Mouse (Mus musculus): Measurements from ENCODE around the gene Bloc1s1. TPM values are rescaled to one million over a fixed set of nuclear protein-coding genes. Genes with fewer than 3 reads are reported as not detected.

The Bloc1s1 gene
- total and polyA plus RNA-seq, 2 experiments, result 106 to 192 TPM

- Histone ChIP-seq H3K4me1 (ENCODE audit: control insufficient read depth, insufficient read depth, low read length) (no peaks in the 10 kb centered on the region), H3K9ac (ENCODE audit: low read depth, low read length) (no peak overlapping the region), H3K36me3 (ENCODE audit: control insufficient read depth, insufficient read depth, low read length) (no peaks in the 10 kb centered on the region), H3K27me3 (ENCODE audit: control insufficient read depth, insufficient read depth, low read length) (no peaks in the 10 kb centered on the region), H3K79me2 (ENCODE audit: control insufficient read depth, insufficient read depth, low read length) (no peaks in the 10 kb centered on the region; the same call in 1 of the 2 replicates), H3K4me3 (ENCODE audit: insufficient read depth, low read depth, low read length) (no peak overlapping the region), H3K27ac (replicated peaks; ENCODE audit: insufficient read depth, low read depth, low read length) (no peak overlapping the region)
- TF ChIP-seq CTCF (IDR thresholded peaks at IDR 0.05; ENCODE audit: low read depth, low read length) (peak; percentile 96), POLR2A (IDR thresholded peaks at IDR 0.05; ENCODE audit: extremely low read depth, insufficient read depth, low read length) (no peak)
- WGBS, result 14% methylated on average over 3 of the region's 3 CpGs
- peak; percentile 61 for DNase-seq (ENCODE audit: extremely low read depth, low read depth, low spot score)
These were observed 21.8 kb upstream of the Bloc1s1 start for GRCm38 (mm10) chr10:128945675-128946074.

DNA sequence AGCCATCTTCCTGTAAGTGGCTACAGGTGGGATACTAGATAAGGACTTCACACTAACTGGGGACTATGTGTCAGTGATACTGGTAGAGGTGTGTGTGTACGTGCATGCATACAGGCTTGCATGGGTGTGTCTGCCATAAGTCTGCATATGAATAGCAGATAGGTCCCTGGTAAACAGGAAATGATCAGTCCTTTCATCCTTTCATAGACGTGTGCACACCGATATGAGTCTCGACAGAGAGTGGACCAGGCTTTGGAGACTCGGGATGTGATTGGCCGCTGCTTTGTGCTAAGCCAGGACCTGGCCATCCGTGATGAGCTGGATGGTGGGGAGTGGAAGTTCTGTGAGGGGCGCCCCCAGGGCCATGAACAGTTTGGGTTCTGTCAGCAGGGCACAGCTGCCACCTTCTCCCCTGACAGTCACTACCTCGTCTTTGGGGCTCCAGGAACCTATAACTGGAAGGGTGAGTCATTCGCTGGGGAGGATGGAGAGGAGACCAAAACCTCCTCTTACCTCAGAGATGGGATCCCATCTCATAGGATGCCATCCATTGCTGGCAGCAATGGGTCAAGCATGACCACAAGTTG, 16.7 kb upstream of the Bloc1s1 start:
- no peaks in the 10 kb centered on the region for H3K27me3 ChIP-seq (ENCODE audit: control insufficient read depth, insufficient read depth, low read length)
- H3K4me1 ChIP-seq (ENCODE audit: control insufficient read depth, insufficient read depth, low read length), result 0 out of 2 replicates have a peak, but pooled peaks cover 3% of the 10 kb centered on the region
- no peak for TF ChIP-seq POLR2A (IDR thresholded peaks at IDR 0.05; ENCODE audit: extremely low read depth, insufficient read depth, low read length)
- TF ChIP-seq CTCF (IDR thresholded peaks at IDR 0.05; ENCODE audit: low read depth, low read length), result no peak
- WGBS, result 80% methylated on average over 10 of the region's 10 CpGs
- no peaks in the 10 kb centered on the region; the same call in 1 of the 2 replicates for H3K79me2 ChIP-seq (ENCODE audit: control insufficient read depth, insufficient read depth, low read length)
- H3K9ac ChIP-seq (ENCODE audit: low read depth, low read length), result no peak overlapping the region
- H3K36me3 ChIP-seq (ENCODE audit: control insufficient read depth, insufficient read depth, low read length), result no peaks in the 10 kb centered on the region
- DNase-seq (ENCODE audit: extremely low read depth, low read depth, low spot score), result no peak
- H3K4me3 ChIP-seq (ENCODE audit: insufficient read depth, low read depth, low read length), result no peak overlapping the region
- no peak overlapping the region for H3K27ac ChIP-seq (replicated peaks; ENCODE audit: insufficient read depth, low read depth, low read length)

DNA sequence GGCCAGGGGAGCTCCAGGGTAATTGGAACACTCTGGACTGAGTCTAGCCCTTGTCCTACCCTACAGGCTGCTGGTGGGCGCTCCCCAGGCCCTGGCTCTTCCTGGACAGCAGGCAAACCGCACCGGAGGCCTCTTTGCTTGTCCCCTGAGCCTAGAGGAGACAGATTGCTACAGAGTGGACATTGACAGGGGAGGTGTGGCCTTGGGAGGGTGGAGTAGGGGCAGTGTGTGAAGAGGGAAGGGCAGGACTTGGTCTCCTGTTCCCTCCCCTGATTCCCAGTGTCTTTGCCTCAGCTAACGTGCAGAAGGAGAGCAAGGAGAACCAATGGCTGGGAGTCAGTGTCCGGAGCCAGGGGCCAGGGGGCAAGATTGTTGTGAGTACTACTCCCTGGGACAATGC, 15.1 kb upstream of the Bloc1s1 start:
- H3K27ac ChIP-seq (replicated peaks; ENCODE audit: insufficient read depth, low read depth, low read length), result peak overlapping the region; percentile 68
- H3K9ac ChIP-seq (ENCODE audit: low read depth, low read length), result peak overlapping the region; percentile 52
- H3K4me1 ChIP-seq (ENCODE audit: control insufficient read depth, insufficient read depth, low read length), result peaks cover 9% of the 10 kb centered on the region
- 20% methylated on average over 5 of the region's 5 CpGs for WGBS
- TF ChIP-seq POLR2A (IDR thresholded peaks at IDR 0.05; ENCODE audit: extremely low read depth, insufficient read depth, low read length) (peak; percentile 69; the same call in 1 of the 2 replicates), CTCF (IDR thresholded peaks at IDR 0.05; ENCODE audit: low read depth, low read length) (no peak)
- H3K27me3 ChIP-seq (ENCODE audit: control insufficient read depth, insufficient read depth, low read length), result no peaks in the 10 kb centered on the region
- no peaks in the 10 kb centered on the region for H3K36me3 ChIP-seq (ENCODE audit: control insufficient read depth, insufficient read depth, low read length)
- H3K4me3 ChIP-seq (ENCODE audit: insufficient read depth, low read depth, low read length), result peak overlapping the region; percentile 33; the same call in 1 of the 2 replicates
- H3K79me2 ChIP-seq (ENCODE audit: control insufficient read depth, insufficient read depth, low read length), result no peaks in the 10 kb centered on the region; the same call in 1 of the 2 replicates
- DNase-seq (ENCODE audit: extremely low read depth, low read depth, low spot score), result peak; percentile 95

- Histone ChIP-seq H3K79me2 (ENCODE audit: control insufficient read depth, insufficient read depth, low read length) (no peaks in the 10 kb centered on the region; the same call in 1 of the 2 replicates), H3K27me3 (ENCODE audit: control insufficient read depth, insufficient read depth, low read length) (no peaks in the 10 kb centered on the region), H3K9ac (ENCODE audit: low read depth, low read length) (no peak overlapping the region), H3K4me1 (ENCODE audit: control insufficient read depth, insufficient read depth, low read length) (peaks cover 9% of the 10 kb centered on the region), H3K4me3 (ENCODE audit: insufficient read depth, low read depth, low read length) (no peak overlapping the region), H3K27ac (replicated peaks; ENCODE audit: insufficient read depth, low read depth, low read length) (peak overlapping the region; percentile 68), H3K36me3 (ENCODE audit: control insufficient read depth, insufficient read depth, low read length) (no peaks in the 10 kb centered on the region)
- DNase-seq (ENCODE audit: extremely low read depth, low read depth, low spot score), result peak; percentile 97
- TF ChIP-seq POLR2A (IDR thresholded peaks at IDR 0.05; ENCODE audit: extremely low read depth, insufficient read depth, low read length) (0 out of 2 replicates have a peak, but pooled peaks have one; percentile 11), CTCF (IDR thresholded peaks at IDR 0.05; ENCODE audit: low read depth, low read length) (no peak)
- WGBS, result 34% methylated on average over 9 of the region's 9 CpGs
These were observed 14.6 kb upstream of the Bloc1s1 start for GRCm38 (mm10) chr10:128938457-128938856.

GRCm38 (mm10) chr10:128937756-128938390, 14.0 kb upstream of the Bloc1s1 start:
- Histone ChIP-seq H3K4me3 (ENCODE audit: insufficient read depth, low read depth, low read length) (no peak overlapping the region), H3K79me2 (ENCODE audit: control insufficient read depth, insufficient read depth, low read length) (no peaks in the 10 kb centered on the region; the same call in 1 of the 2 replicates), H3K36me3 (ENCODE audit: control insufficient read depth, insufficient read depth, low read length) (no peaks in the 10 kb centered on the region), H3K27me3 (ENCODE audit: control insufficient read depth, insufficient read depth, low read length) (no peaks in the 10 kb centered on the region), H3K9ac (ENCODE audit: low read depth, low read length) (no peak overlapping the region), H3K27ac (replicated peaks; ENCODE audit: insufficient read depth, low read depth, low read length) (peak overlapping the region; percentile 30; the same call in 1 of the 2 replicates), H3K4me1 (ENCODE audit: control insufficient read depth, insufficient read depth, low read length) (peaks cover 11% of the 10 kb centered on the region)
- TF ChIP-seq POLR2A (IDR thresholded peaks at IDR 0.05; ENCODE audit: extremely low read depth, insufficient read depth, low read length) (no peak), CTCF (IDR thresholded peaks at IDR 0.05; ENCODE audit: low read depth, low read length) (no peak)
- DNase-seq (ENCODE audit: extremely low read depth, low read depth, low spot score), result no peak
- 82% methylated on average over 12 of the region's 12 CpGs for WGBS
